Mouse (Mus musculus) forebrain, embryonic 10.5 days (tissue): ENCODE measurements at regions not wholly inside any gene's neighbourhood (a gene's known extent, or its start where the extent isn't known, plus 50 kb on each side); places are given as distances from the start of the nearest gene placed in this dataset.
A peak's percentile ranks its signal among the peaks of the same experiment; 100 is the strongest.

Experiments used
- DNase-seq: peaks from one replicate; pipeline ENCODE4 v3.0.0-alpha.2; 2017; ENCODE audit warnings: low spot score; ENCODE audit errors: extremely low spot score
- H3K27ac ChIP-seq: fragments of 300-500 bp; sonication (generic); 2 replicates; pipeline ENCODE4 v1.5.1; 2016; ENCODE audit warnings: mild to moderate bottlenecking
- H3K27me3 ChIP-seq: fragments of 300-500 bp; sonication (generic); 2 replicates; pipeline ENCODE4 v1.6.1; 2016; ENCODE audit warnings: mild to moderate bottlenecking; ENCODE audit not compliant: poor library complexity, severe bottlenecking
- H3K36me3 ChIP-seq: fragments of 300-500 bp; sonication (generic); replicated peaks from 2 replicates; pipeline ENCODE4 v1.6.1; 2016; ENCODE audit warnings: mild to moderate bottlenecking, moderate library complexity
- H3K4me1 ChIP-seq: fragments of 300-500 bp; sonication (generic); 2 replicates; pipeline ENCODE4 v1.6.1; 2016
- H3K4me3 ChIP-seq: fragments of 300-500 bp; sonication (generic); 2 replicates; pipeline ENCODE4 v1.5.1; 2016; ENCODE audit warnings: mild to moderate bottlenecking, moderate library complexity
- H3K9me3 ChIP-seq: fragments of 300-500 bp; sonication (generic); 2 replicates; pipeline ENCODE4 v1.6.1; 2016; ENCODE audit warnings: mild to moderate bottlenecking, moderate library complexity
- WGBS: fragments of 180-500 bp; shearing (Covaris S2); methylation state at CpG from one replicate; pipeline ENCODE4 v1.1.7; 2016; 5-methylcytosine and 5-hydroxymethylcytosine counted together

DNA sequence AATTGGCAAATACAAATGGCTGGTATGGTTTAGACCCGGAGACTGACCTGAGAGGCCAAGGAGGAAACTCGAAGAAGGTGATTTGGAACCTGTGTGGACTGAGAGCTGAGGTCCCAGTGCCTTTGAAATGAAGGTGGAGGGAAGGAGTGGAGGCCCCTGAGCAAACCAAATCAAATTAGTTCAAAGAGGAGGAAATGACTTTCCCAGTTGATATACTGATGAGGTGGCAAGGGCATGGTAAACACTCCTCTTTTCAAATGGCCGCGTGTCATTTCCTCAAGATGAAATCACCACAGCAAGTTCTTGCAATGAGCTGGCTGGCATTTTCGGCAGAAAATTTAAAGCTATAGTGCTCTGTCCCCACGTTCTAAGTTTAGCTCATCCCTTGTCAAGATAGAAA, 209.1 kb downstream of the Phlda1 start:
- H3K36me3 ChIP-seq, result no peaks in the 10 kb centered on the region
- H3K27ac ChIP-seq, result no peak overlapping the region
- DNase-seq, result no peak
- H3K4me3 ChIP-seq, result no peak overlapping the region
- 85% methylated on average over 6 of the region's 6 CpGs for WGBS
- H3K4me1 ChIP-seq, result peaks cover 3% of the 10 kb centered on the region; the same call in 1 of the 2 replicates
- no peaks in the 10 kb centered on the region for H3K9me3 ChIP-seq
- H3K27me3 ChIP-seq, result no peaks in the 10 kb centered on the region

DNA sequence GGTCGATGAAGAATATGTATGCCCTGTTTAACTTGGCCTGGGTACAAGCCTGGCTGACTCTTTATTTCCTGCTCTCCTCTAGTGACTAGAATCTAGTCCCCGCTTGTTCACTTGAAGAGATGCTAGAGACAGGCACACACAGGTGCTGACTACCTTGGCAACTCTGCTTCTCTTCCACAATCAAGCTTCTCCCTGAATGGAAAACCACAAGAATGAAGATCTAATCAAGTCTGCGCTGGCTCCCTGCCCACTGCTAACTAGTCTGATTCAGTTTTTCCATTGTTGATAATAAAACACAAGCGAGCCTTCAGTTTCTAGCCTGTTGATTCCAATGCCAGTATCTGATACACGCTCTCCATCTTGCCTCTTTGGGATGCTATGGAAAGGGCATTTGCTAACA, 213.5 kb downstream of the Phlda1 start:
- Histone ChIP-seq H3K4me3 (no peak overlapping the region), H3K9me3 (no peaks in the 10 kb centered on the region), H3K27me3 (no peaks in the 10 kb centered on the region), H3K36me3 (no peaks in the 10 kb centered on the region), H3K27ac (no peak overlapping the region), H3K4me1 (peaks cover 15% of the 10 kb centered on the region)
- no peak for DNase-seq
- 90% methylated on average over 5 of the region's 5 CpGs for WGBS

DNA sequence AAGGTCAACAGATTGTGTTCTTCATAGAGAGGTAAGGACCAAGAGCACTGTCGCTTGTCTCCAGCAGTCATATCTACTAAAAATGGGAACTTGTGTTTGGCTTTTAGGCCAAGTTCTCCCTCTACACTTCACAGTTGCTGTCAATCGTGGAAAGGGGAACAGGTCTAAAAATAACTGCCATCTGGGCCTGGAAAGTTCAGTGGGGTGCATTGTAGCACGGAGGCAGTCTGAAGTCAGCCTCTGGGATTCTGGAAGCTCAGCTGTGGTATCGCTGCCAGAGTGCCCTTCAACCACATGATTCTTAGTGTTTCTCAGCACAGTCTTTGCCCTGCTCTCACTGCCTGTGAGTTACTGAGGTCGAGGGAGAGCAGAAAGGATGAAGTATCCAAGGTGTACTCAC, 215.0 kb downstream of the Phlda1 start:
- Histone ChIP-seq H3K9me3 (no peaks in the 10 kb centered on the region), H3K27ac (no peak overlapping the region), H3K36me3 (no peaks in the 10 kb centered on the region), H3K4me1 (peaks cover 15% of the 10 kb centered on the region), H3K4me3 (no peak overlapping the region), H3K27me3 (no peaks in the 10 kb centered on the region)
- 82% methylated on average over 5 of the region's 5 CpGs for WGBS
- DNase-seq, result no peak

DNA sequence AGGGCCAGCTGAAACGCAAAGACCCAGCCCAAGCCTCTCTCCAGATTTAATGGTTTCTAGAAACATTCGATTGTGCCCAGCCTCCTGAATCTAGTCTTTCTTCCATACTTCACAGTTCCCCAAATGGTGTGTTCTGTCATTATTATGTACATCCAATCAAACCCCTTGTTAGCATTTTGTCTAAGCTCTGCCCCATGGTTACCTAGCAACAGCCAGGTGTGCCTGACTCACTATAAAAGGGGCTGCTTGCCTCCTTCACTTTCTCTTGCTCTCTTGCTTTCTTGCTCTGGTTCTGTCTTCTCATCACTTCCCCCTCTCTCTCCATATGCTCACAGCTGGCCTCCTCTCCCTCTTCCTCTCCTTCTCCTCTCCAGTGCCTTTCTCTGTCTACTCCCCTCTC, 217.8 kb downstream of the Phlda1 start:
- no peak for DNase-seq
- Histone ChIP-seq H3K36me3 (no peaks in the 10 kb centered on the region), H3K27ac (no peak overlapping the region), H3K4me3 (no peak overlapping the region), H3K27me3 (no peaks in the 10 kb centered on the region), H3K4me1 (peaks cover 15% of the 10 kb centered on the region), H3K9me3 (no peaks in the 10 kb centered on the region)
- WGBS, result 83% methylated on average over 2 of the region's 2 CpGs

DNA sequence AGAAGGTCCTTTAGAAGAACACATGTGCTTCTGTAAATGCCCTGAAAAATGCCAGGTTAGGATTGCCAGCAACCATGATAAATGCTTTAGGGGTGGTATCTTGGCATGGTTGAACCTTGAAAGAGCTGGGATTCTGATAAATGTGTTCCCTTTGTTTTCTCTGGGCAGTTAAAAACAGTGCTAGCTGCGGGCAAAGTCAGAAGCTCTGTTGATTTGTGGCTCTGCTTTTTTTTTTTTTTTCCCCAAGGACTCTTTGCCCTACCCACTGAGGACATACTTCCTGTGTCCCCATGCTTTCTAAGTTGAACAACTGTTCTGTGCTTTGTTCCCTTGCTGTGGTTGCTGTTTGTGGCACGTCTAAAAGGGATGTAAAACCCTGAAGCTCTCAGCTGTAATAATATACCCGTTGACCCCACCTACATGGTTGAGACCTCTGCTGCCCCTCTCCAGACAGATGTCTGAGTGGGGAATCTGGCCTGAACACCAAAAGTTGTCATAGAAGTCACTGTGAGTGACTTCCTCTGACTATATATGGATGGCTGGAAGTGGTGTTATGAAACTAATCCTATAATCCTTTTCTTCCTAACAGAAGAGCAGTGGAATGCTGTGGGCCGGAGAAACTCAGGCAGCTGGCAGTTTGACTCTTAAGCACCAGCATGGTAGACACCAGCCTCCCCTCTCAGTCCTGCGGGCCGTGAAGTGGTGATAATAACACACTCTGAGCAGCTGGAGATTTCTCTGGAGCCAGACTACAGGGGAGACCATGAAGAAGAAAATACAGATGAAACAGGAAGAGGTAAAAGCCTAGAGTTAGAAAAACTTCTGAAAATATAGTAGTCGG, 218.7 kb downstream of the Phlda1 start:
- WGBS, result 68% methylated on average over 7 of the region's 7 CpGs
- H3K9me3 ChIP-seq, result no peaks in the 10 kb centered on the region
- no peaks in the 10 kb centered on the region for H3K36me3 ChIP-seq
- H3K27me3 ChIP-seq, result no peaks in the 10 kb centered on the region
- H3K4me1 ChIP-seq, result peaks cover 15% of the 10 kb centered on the region
- no peak overlapping the region for H3K27ac ChIP-seq
- DNase-seq, result no peak
- no peak overlapping the region for H3K4me3 ChIP-seq

DNA sequence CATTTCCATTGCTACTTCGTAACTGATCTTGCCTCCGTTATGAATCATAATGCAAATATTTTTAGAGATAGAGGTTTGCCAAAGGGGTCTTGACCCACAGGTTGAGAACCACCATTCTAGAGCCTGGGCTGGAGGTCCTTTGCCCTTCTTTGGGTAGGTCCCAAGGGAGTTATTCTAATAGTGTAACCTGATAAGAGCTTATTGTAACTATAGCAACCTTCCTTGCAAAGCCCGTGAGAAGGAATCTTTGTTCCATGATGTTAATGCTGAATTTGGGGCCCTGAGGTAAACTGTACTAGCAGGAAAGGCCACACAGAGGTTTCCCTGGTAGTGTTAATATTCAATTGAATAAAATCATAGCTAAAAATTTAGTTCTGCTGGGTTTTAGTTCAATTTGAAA, 229.9 kb downstream of the Phlda1 start:
- no peak overlapping the region for H3K27ac ChIP-seq
- no peaks in the 10 kb centered on the region for H3K36me3 ChIP-seq
- no peaks in the 10 kb centered on the region for H3K9me3 ChIP-seq
- no peak for DNase-seq
- H3K4me1 ChIP-seq, result peaks cover 22% of the 10 kb centered on the region
- 63% methylated on average over 3 of the region's 3 CpGs for WGBS
- H3K27me3 ChIP-seq, result 0 out of 2 replicates have a peak, but pooled peaks cover 3% of the 10 kb centered on the region
- H3K4me3 ChIP-seq, result no peak overlapping the region

DNA sequence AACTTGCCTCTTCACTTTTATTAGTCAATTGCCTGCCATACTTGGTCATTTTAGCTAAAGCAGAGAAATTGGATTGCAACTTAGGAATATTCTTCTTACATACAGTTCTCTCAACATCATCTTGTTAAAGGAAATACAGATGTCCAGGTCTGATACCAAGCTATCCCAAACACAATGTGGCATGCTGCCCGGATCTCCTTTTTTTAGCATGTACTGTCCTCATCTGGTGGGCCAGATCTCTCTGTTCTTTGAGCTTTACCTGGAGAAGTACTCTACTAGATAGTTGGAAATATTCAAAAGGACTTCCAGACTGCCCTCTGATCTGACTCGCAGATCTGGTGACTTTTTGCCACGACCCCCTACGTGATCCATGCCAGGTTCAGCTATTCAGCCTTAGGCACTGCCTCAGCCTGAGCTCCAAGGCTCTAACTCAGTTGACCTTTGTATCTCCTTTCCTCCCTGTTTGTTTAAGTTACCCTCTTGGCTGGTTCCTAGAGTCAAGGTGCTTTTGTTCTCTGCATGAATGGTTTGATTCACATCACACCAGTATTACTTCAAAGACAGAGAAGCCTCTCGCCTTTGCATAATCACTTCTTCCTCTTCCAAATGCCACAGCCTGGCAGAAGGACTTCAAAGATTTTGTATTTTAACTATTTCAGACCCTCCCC, 232.9 kb upstream of the Krr1 start:
- Histone ChIP-seq H3K27me3 (0 out of 2 replicates have a peak, but pooled peaks cover 3% of the 10 kb centered on the region), H3K9me3 (no peaks in the 10 kb centered on the region), H3K36me3 (no peaks in the 10 kb centered on the region), H3K4me3 (no peak overlapping the region), H3K27ac (no peak overlapping the region), H3K4me1 (peaks cover 26% of the 10 kb centered on the region)
- no peak for DNase-seq
- 21% methylated on average over 5 of the region's 5 CpGs for WGBS

DNA sequence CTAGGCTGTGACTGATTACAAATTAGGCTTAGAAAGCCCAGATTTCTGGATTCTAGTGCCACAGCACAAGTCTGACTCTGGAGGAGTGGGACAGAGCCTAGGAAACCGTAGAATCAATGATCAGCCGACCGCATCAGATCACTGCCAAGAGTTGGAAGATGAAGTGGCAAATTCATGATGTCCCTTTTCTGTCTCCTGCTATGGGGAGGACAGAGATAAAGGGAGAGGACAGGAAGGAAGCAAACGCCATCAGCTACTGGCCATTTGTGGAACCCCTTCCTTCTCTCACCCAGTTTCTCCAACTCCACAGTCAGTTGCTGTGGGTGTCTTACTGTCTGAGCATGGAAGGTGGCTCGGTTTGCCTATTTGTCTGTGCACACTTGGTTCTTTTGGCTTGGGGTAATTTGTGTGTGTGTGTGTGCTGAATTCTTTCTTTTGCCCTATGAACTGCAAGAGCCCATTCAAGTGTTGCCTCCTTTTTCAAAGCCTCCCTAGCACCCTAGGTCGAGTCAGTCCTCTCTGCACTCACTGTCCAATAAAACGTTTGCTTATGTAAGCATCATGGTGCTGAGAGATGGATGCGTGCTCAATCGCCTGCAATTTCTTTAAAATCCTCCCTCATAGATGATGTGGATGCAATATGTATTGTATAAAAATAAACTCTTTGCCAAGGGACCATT, 231.7 kb upstream of the Krr1 start:
- 78% methylated on average over 9 of the region's 9 CpGs for WGBS
- Histone ChIP-seq H3K27ac (no peak overlapping the region), H3K4me3 (no peak overlapping the region), H3K36me3 (no peaks in the 10 kb centered on the region), H3K9me3 (no peaks in the 10 kb centered on the region), H3K27me3 (0 out of 2 replicates have a peak, but pooled peaks cover 3% of the 10 kb centered on the region), H3K4me1 (peaks cover 26% of the 10 kb centered on the region)
- DNase-seq, result no peak

DNA sequence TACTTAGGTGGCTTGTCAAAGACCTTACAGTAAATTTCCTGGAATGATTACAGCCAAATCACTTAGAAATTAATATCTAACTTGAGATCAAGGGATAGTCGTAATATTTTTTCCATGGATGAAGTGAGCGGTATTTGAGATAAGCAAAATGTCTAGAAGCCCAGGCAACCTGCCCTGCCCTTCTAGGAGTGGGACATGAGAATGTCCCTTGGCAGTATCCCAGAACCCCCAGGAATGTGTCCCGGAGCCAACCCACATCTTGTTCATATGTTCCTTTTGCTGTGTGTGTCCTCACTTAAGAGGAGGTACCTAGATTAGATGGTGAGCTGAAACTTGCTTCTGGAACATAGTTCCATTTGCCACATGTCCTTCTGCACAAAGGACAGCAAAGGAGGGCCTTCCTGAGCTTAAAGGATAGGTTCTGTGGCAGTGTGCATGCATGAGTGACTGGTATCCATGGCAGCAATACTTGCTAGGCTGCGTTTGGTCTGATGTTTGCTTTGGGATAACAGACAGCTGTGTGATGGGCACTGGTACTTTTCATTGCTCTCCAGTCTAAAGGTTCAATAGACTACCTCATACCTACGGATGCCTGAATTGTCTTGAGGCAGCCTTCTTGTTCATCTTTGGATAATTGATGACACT, 231.0 kb upstream of the Krr1 start:
- WGBS, result 83% methylated on average over 5 of the region's 5 CpGs
- Histone ChIP-seq H3K9me3 (no peaks in the 10 kb centered on the region), H3K27me3 (0 out of 2 replicates have a peak, but pooled peaks cover 3% of the 10 kb centered on the region), H3K4me3 (no peak overlapping the region), H3K27ac (no peak overlapping the region), H3K36me3 (no peaks in the 10 kb centered on the region), H3K4me1 (peaks cover 25% of the 10 kb centered on the region)
- DNase-seq, result no peak

DNA sequence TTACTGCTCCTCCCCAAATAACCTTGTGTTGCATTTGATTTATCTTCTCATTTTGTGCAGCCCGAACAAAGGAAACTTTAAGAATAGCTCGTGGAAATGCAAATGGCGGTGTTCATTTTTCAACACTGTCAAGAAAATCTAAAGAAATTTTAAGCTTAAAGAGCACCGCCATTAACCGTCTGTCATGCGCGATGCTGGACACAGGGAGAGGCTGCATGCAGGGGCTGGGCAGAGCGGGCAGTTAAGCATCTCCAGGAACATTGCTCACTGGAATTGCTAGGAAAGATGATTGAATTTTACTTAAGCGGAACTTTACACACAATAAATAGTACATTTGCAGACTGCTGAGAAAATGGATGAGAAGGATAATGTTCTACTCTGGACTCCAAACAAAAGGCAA, 229.2 kb upstream of the Krr1 start:
- DNase-seq, result no peak
- Histone ChIP-seq H3K4me1 (peaks cover 31% of the 10 kb centered on the region), H3K9me3 (no peaks in the 10 kb centered on the region), H3K27ac (no peak overlapping the region), H3K27me3 (0 out of 2 replicates have a peak, but pooled peaks cover 3% of the 10 kb centered on the region), H3K36me3 (no peaks in the 10 kb centered on the region), H3K4me3 (no peak overlapping the region)
- WGBS, result 86% methylated on average over 9 of the region's 9 CpGs

DNA sequence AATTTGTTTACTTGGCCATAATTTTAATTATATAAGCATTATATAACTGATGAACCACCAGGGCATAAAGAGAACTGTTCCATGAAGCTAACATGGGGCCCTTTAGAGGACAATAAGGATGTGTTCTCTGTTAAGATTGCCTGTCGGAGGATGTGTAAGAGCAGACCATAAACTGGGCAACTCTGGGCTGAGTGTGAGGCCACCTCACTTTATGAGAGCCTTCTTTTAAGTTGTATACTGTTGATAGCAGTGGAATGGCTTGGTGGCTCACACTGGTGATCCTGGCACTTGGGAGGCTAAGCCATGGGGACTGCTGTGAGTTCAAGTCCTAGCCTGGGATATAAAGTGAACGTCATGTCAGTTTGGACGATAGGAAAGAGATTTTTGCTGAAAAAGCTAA, 227.3 kb upstream of the Krr1 start:
- 0 out of 2 replicates have a peak, but pooled peaks cover 3% of the 10 kb centered on the region for H3K27me3 ChIP-seq
- no peaks in the 10 kb centered on the region for H3K9me3 ChIP-seq
- H3K4me3 ChIP-seq, result no peak overlapping the region
- WGBS, result 89% methylated on average over 3 of the region's 3 CpGs
- no peak for DNase-seq
- H3K36me3 ChIP-seq, result no peaks in the 10 kb centered on the region
- no peak overlapping the region for H3K27ac ChIP-seq
- H3K4me1 ChIP-seq, result peaks cover 23% of the 10 kb centered on the region

DNA sequence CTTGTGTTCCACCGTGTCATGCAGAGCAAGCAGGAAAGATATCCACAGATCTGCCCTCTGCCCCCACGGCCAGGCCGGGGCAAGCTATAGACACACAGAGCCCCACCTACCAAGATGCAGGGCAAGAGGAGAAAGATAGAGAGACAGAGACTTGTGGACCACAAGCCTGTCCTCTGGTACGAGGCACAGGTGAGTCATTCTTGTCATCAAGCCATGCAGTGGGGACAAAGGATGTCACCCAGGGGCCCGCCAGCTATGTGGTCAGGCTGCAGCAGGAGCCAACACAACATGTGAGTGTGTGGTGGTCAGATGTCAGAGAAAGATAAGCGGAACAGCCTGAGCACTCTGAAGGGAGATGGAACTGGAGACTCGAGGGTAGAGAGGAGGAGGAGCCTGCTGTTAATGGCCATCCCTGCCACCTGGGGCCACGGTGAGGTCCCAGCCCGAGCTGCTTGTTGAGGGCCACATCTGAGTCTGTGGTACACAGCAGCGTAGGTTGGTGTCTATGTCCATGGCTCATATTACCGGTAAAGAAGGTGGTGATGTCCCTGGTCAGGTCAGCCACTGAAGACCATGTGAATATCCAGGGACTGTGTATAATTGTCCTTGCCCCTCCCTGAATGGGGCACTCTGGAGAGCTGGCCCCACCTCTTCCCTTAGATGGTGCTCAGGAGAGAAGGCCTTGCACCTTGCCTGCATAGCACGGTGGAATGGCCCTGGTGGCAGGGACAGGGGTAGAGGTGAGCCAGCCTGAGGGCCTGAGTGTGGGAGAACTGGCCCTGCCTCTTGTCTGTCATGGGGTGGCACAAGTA, 226.2 kb upstream of the Krr1 start:
- H3K36me3 ChIP-seq, result no peaks in the 10 kb centered on the region
- no peak for DNase-seq
- H3K27me3 ChIP-seq, result no peaks in the 10 kb centered on the region
- 84% methylated on average over 12 of the region's 12 CpGs for WGBS
- H3K4me1 ChIP-seq, result peaks cover 14% of the 10 kb centered on the region; the same call in 1 of the 2 replicates
- no peaks in the 10 kb centered on the region for H3K9me3 ChIP-seq
- peak overlapping the region; percentile 22 for H3K27ac ChIP-seq
- no peak overlapping the region for H3K4me3 ChIP-seq
